Mouse (Mus musculus) left cerebral cortex, postnatal 25 days (tissue): ENCODE results near the gene Gm4214. TPM values are rescaled to one million over a fixed set of nuclear protein-coding genes. Genes with fewer than 3 reads are reported as not detected.
"Not testable (repeated sequence)": the region's sequence is repeated elsewhere in the genome, so short reads cannot be mapped to it uniquely, and the experiment has no call there.

Source experiments
- DNase-seq, 2 experiments: peaks; one replicate each; pipeline ENCODE4 v3.0.0; 2022; ENCODE audit warnings: low spot score in 2 of 2, mixed read lengths in 1 of 2
- intact Hi-C: fragments of 180-260 bp; cut with DNase I; formaldehyde crosslinking; loops from one replicate; pipeline ENCODE4 v1.15.1; 2025
- total RNA-seq, 2 experiments: library from RNA; stranded (reverse); gene quantifications; 2 replicates each; pipeline ENCODE4 v1.2.3; 2021

Gm4214 gene
- not detected for total RNA-seq

GRCm38 (mm10) chr7:22984573-22984972 is at the start of gene Gm4214:
TSS of gene Gm4214 (minus strand) at chr7:22984673.
- DNase-seq, intact Hi-C loops: not testable (repeated sequence)

- intact Hi-C loops, DNase-seq: not testable (repeated sequence)
Measured at GRCm38 (mm10) chr7:23019823-23020222, 35.4 kb upstream of the Gm4214 start, which contains the start of gene Gm4216. TSS of gene Gm4216 (minus strand) at chr7:23019923.

Other genes with a start within 250 kb of the Gm4214 start
- gene Vmn1r157, start 223.0 kb downstream of the Gm4214 start, total RNA-seq = not detected
- not detected for gene Vmn1r158, start 193.9 kb downstream of the Gm4214 start, total RNA-seq
- gene Vmn1r159, start 141.1 kb downstream of the Gm4214 start, total RNA-seq = not detected
- not detected for gene Vmn1r160, start 113.4 kb downstream of the Gm4214 start, total RNA-seq
- not detected for gene Gm4216, start 35.2 kb upstream of the Gm4214 start, total RNA-seq
- gene Vmn1r163, start 70.9 kb upstream of the Gm4214 start, total RNA-seq = not detected
- gene Gm8720, start 82.8 kb upstream of the Gm4214 start, total RNA-seq = not detected
- gene Gm10662, start 159.8 kb upstream of the Gm4214 start, total RNA-seq = not detected
- not detected for gene Vmn1r165, start 232.7 kb upstream of the Gm4214 start, total RNA-seq